Mouse (Mus musculus) ovary, adult 18-20 months (tissue): ENCODE measurements around the gene Hdac11.

Source experiments
- DNase-seq: peaks from one replicate; pipeline ENCODE4 v3.0.0; 2022; ENCODE audit warnings: low spot score, mixed read lengths

Gene Hdac11

GRCm38 (mm10) chr6:91171396-91171895 is 15.0 kb downstream of the Hdac11 start:
- DNase-seq: no peak

DNA sequence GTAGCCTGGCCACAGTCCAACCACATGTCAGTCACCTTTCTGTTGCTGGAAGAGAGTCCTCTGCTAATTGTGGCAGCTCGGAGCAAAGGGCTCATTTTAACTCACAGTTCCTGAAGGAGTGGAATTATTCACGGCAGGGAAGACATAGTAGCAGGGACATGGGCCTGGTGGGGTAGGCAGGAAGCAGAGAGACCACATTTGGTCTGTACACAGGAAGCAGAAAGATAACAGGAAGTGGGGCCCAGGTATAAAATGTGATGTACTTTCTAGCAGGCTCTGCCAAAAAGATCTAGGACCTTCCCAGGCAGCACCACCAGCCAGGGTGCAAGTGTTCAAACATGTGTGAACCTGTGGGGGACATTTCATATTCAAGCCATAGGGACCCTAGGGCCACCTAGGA is 15.9 kb downstream of the Hdac11 start:
- no peak for DNase-seq

GRCm38 (mm10) chr6:91173221-91173880 is 16.9 kb downstream of the Hdac11 start:
- no peak for DNase-seq

GRCm38 (mm10) chr6:91174211-91174610 is 17.7 kb downstream of the Hdac11 start:
- no peak for DNase-seq

DNA sequence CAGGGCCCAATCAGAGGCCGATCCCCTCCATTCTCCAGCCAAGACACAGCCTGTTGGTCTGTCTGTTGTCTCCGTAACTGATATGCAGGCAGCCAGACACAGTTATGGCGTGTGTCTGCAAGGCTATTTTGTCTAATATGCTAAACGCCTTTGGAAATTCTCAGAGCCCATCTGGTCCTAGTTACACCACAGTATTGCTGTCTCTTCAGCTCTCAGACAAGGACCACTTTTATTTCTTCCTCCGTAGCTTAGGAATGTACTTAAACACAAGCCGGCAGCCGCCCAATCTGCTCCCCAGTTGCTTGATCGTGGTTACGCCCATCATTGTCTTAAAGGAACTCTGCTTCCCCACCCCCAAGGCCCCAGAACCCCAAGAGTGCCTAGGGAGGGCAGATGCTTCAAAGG is 24.3 kb downstream of the Hdac11 start:
- DNase-seq: no peak

DNA sequence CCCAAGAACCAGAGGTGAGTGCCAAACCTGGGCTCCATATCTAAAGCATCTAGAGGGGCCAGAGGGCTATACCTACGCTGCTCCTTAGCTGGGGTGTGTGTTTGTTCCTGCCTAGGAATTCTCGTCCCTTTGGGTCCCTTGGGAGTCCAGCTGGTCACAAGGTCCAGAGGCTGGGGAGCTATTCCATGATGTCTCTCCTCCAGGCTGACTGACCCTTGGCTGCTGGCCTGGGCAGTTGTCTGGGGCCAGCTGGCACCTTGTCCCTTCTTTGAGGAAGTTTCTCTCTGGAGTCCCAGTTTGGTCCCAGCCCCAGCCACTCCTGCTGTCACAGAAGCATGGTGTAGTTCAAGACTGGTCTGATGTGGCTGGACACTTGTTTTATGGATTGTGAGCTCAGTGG is 24.9 kb downstream of the Hdac11 start:
- no peak for DNase-seq

DNA sequence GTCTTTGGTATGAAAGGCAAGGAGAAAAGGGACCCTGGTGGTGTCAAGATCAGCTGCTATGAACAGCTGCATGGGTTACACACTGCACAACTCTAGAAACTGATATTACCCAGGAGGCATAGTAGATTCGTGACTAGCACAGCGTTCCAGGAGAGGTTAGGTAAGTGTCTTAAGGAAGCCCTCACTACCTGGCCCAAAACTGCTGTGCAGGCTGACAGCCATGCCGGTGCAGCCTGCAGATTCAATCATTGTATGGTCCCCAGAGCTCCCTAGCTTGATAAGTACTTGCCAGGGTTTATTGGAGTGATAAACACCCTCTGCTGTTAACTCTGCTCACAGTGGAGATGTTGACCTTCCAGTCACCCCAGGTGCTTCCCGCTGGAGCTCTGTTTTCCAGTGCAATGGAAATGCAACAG is 25.6 kb downstream of the Hdac11 start:
- DNase-seq: no peak

- no peak for DNase-seq
These were observed 26.6 kb downstream of the Hdac11 start for GRCm38 (mm10) chr6:91183041-91183440.

DNA sequence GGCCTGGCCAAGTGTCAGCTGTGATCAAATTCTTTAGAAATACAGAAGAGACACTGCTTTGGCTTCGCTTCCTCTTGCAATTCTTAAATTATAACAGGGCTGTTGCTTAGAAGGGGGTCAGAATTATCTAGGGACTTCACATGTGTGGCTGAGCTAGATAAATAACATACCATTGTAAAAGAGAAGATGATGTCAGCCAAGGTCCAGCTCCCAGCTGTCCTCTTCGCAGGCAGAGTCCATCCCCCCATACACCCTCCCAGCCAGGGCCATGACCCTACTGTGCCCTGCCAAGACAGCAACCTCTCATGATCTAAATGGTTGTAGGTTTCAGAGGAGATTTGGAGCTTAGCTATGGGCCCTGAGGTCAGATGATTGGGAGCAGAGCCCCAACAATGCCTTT is 27.5 kb downstream of the Hdac11 start:
- no peak for DNase-seq

DNA sequence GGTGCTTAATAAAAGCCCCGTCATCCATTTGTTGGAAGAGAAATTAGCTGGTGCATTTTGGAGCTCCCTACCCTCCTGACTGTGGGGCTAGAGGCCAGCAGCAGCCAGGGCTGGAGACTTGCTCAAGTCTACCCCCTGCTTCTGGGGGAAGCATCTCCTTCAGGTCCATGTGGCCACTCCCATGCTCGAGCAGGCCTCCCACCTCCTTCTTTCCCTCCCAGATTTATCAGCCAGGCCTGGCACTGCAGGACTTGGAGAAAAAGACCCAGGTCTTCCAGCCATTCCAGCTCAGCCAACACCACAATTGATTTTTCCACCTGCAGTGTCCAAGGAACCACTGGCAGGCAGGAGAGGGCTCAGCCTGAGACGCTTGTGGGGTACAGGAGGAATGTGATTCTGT is 28.3 kb downstream of the Hdac11 start:
- DNase-seq: no peak

DNA sequence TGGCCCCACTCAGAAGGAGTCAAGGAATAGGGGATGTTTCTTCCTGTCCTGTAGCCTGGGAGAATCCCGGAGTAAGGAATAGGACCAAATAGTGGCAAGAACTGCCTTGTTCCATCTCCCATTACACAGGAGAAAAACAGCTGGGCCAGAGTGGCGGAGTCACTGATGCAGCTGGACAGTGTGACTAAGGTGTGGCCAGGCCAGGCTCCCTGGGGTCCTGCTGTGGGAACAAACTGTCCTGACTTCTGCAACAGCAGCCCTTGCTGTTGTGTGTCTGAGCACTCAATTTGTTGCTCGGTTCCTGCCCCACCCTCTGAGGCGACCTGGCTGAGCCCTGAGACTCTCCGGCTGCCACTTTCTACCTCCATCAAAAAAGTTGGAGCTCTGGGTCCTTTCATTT is 29.0 kb downstream of the Hdac11 start:
- no peak for DNase-seq

GRCm38 (mm10) chr6:91186161-91186931 is 29.9 kb downstream of the Hdac11 start:
- DNase-seq: no peak

GRCm38 (mm10) chr6:91186934-91187333 is 30.5 kb downstream of the Hdac11 start:
- no peak for DNase-seq

GRCm38 (mm10) chr6:91187871-91188270 is 31.4 kb downstream of the Hdac11 start:
- DNase-seq: no peak

DNA sequence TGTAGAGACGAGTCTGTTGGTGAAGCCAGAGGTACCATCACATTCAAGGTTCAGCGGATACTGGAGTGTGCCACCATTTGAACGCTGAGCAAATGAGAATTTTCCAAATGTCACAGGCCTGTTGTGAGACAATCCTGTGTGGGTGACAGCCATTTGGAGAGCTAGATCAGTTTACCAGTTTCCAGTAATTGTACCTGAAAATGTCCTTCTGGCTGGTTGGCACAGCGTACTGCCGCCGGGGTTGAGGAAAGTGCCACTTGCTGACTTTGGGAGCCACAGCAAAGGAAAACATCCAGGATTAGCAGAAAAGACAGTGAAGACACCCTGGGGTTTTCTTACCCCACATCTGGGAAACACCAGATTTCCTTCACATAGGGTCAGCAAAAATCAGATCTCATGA is 33.5 kb downstream of the Hdac11 start:
- DNase-seq: no peak

DNA sequence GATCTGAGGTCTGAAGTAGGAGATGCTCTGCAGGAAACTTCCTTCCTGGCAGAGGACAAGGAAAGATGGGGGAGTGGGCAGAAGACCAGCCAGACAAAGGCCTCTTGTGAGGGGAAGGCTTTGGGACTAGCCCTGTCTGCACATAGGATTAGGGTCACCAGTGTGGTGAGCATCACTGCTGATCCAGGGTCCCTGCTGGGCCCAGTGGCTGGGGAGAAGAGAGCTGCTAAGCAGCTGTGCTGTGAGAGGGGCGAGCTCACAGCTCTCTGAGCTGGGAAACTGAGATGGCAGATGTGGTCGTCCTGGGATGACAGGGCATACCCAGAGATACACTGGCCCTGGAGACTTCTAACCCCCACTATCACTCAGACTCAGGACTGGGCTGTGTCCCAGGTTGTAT is 35.0 kb downstream of the Hdac11 start:
- DNase-seq: no peak

DNA sequence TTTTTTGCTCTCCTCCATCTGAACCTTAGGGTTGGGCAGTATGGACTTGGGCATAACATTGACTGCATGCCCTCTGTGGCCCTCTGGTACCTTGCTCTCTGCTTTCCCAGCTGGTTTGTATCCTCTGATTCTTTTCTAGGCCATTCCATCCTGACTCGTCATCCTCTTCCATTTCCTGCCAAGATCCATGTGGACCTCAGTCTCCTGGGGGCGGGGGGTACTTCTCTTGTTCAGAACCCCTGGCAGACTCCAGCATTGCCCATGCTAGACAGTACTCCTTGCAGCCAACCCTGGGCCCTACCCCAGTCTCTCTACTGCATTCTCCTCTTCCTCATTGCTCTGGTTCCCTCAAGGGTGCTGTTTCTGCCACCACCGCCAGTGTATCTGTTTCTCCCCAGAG is 36.0 kb downstream of the Hdac11 start:
- no peak for DNase-seq

DNA sequence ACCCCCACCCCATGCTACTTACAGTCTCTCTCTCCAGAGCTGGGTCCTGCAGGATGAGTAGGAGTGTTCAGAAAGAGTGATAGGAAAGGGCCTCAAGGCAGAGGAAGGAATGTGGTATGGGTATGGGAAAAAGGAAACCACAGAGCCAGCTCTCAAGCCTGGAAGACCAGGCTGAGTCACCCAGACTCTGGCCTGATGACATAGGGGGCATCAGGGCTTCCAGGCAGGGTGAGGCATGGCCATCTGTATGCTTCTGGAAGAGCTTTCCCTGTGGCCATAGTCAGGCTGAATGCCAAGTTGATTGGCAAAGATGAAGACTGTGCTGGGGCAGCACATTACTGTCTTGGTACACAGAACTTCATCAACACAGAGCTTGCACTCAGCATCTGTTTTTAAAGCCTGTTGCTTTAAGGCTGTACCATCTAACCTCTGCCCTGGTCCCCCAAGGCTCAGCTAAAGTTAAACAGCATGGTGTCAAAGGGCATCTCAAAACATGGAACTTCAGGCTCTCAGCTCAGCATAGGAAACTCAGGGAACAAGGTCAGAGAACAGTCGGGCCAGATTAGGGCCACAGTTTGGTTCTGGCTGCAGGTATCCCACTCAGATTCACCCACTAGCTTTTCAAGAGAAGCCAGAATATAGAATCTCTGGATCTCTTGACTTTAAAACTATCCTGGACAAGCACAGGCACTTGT is 36.5 kb downstream of the Hdac11 start:
- no peak for DNase-seq

DNA sequence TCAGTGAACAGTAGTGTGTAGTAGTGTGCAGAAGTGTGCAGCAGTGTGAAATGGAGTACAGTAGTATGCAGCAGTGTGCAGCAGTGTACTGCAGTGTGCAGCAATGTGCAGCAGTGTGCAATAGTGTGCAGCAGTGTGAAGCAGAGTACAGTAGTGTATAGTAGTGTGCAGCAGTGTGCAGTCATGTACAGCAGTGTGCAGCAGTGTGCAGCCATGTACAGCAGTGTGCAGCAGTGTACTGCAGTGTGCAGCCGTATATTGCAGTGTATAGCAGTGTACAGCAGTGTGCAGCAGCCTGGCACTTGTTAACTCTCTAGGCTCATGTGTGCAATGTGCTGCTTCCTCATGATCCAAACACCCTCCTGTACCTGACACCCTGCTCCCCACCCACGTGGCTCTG is 42.0 kb downstream of the Hdac11 start:
- DNase-seq: no peak

- peak; percentile 63 for DNase-seq
These were observed 44.1 kb downstream of the Hdac11 start for GRCm38 (mm10) chr6:91200429-91201188.

- peak; percentile 46 for DNase-seq
These were observed 45.4 kb downstream of the Hdac11 start for GRCm38 (mm10) chr6:91201881-91202341.

GRCm38 (mm10) chr6:91202571-91202970 is 46.1 kb downstream of the Hdac11 start:
- DNase-seq: no peak
